Mouse (Mus musculus) lung, postnatal 0 days (tissue): ENCODE data around the gene Atg10.

Experiments used
- CTCF ChIP-seq: IDR thresholded peaks from 2 replicates; pipeline ENCODE4 v1.5.1; 2016; ENCODE audit warnings: antibody characterized with exemption, mild to moderate bottlenecking
- EP300 ChIP-seq: IDR thresholded peaks from 2 replicates; pipeline ENCODE4 v1.6.1; 2016; ENCODE audit warnings: antibody characterized with exemption, mild to moderate bottlenecking, control low read depth

DNA sequence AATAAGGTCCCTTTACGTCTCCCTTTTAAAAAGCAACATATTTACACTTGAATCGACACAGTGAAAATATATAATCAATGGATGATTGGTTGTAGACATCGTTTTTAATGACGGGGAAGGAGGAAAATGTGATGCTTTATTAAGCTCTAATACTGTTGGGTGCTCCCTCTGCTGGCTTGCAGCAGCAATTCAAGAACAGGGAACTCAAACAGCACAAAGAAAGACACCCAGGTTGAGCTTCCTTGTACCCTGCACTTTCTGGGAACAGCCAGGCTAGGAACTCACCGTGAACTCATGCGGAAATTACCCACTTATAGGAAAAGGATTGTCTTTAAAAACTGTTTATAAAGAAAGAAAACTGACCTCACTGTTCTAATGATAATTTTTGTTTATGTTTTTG, 130.6 kb downstream of the Atg10 start:
- TF ChIP-seq CTCF (peak; percentile 86), EP300 (no peak)
